Mouse (Mus musculus) heart, adult 2 months (tissue): Measurements from ENCODE around the gene Aph1b. TPM values are rescaled to one million over a fixed set of nuclear protein-coding genes. Genes with fewer than 3 reads are reported as not detected.
"Not testable (repeated sequence)": the region's sequence is repeated elsewhere in the genome, so short reads cannot be mapped to it uniquely, and the experiment has no call there.

Experiments used
- DNase-seq, 2 experiments: peaks; one replicate each; pipeline ENCODE4 v3.0.0; 2021
- H3K27ac ChIP-seq: fragments of 200-600 bp; 2 replicates; pipeline ENCODE4 v1.8.1; 2022
- H3K27me3 ChIP-seq: fragments of 200-500 bp; 2 replicates; pipeline ENCODE4 v1.6.1; 2012; ENCODE audit warnings: mild to moderate bottlenecking, low read length, inconsistent platforms, mixed read lengths; ENCODE audit not compliant: control insufficient read depth, insufficient read depth
- H3K36me3 ChIP-seq: fragments of 200-500 bp; 2 replicates; pipeline ENCODE4 v1.6.1; 2012; ENCODE audit warnings: low read length, inconsistent platforms; ENCODE audit not compliant: control insufficient read depth, insufficient read depth
- H3K4me1 ChIP-seq: fragments of 200-500 bp; 2 replicates; pipeline ENCODE4 v1.6.1; 2011; ENCODE audit warnings: low read length; ENCODE audit not compliant: control insufficient read depth, insufficient read depth
- H3K4me3 ChIP-seq: fragments of 200-600 bp; 2 replicates; pipeline ENCODE4 v1.8.1; 2022
- H3K79me2 ChIP-seq: fragments of 200-500 bp; replicated peaks from 2 replicates; pipeline ENCODE4 v1.6.1; 2012; ENCODE audit warnings: mild to moderate bottlenecking, inconsistent platforms, low read length, moderate library complexity, mixed read lengths; ENCODE audit not compliant: control insufficient read depth, insufficient read depth
- H3K9ac ChIP-seq: fragments of 200-500 bp; 2 replicates; pipeline ENCODE4 v1.6.1; 2012; ENCODE audit warnings: low read depth, mild to moderate bottlenecking, control low read depth, inconsistent platforms, low read length, mixed read lengths
- CTCF ChIP-seq: fragments of 200-600 bp; IDR thresholded peaks from 2 replicates; pipeline ENCODE4 v1.8.1; 2022; ENCODE audit warnings: antibody characterized with exemption, mild to moderate bottlenecking, moderate library complexity
- EP300 ChIP-seq: fragments of 200-500 bp; IDR thresholded peaks from 2 replicates; pipeline ENCODE4 v1.6.1; 2011; ENCODE audit warnings: low read depth, low read length, control low read depth; ENCODE audit not compliant: insufficient read depth
- POLR2A ChIP-seq: fragments of 200-500 bp; IDR thresholded peaks from 2 replicates; pipeline ENCODE4 v1.6.1; 2011; ENCODE audit warnings: mild to moderate bottlenecking, low read depth, low read length, control low read depth; ENCODE audit not compliant: insufficient read depth
- WGBS: fragments of 180-500 bp; shearing (Covaris S2); methylation state at CpG from one replicate; pipeline ENCODE4 v1.1.7; 2018; 5-methylcytosine and 5-hydroxymethylcytosine counted together
- intact Hi-C: fragments of 180-260 bp; cut with DNase I; formaldehyde crosslinking; loops from one replicate; pipeline ENCODE4 v1.15.1; 2025
- polyA plus RNA-seq: library from polyadenylated mRNA; depleted of rRNA; stranded (reverse); fragments of >200 nt; gene quantifications from 2 replicates; pipeline ENCODE4 v1.2.3, GENCODE M21; 2012
- total RNA-seq, 2 experiments: library from RNA; stranded (reverse); gene quantifications; 2 replicates each; pipeline ENCODE4 v1.2.3; 2021

Aph1b gene
- total and polyA plus RNA-seq, 3 experiments: 2.3 to 5.2 (median 4.3) TPM

DNA sequence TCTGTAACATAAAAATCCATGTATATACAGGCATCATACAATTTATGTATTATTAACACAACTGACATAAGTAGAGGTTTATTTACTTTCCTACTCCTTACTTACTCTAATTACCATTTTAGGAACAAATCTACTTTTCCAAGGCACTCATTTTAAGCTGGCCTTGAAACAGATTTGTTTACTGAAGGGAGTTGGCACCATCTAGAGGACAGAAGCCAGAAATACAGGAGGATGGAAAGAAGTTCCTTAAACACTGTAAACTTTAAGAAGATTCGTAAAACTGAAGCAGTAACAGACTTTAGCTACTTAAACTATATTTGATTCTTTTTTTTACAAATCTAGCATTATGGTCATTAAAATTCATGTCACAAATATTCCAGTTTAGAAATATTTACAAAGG is 30.7 kb upstream of the Aph1b start:
- no peak overlapping the region for H3K27ac ChIP-seq
- no peak for DNase-seq
- no peaks in the 10 kb centered on the region for H3K27me3 ChIP-seq
- no peaks in the 10 kb centered on the region for H3K4me1 ChIP-seq
- intact Hi-C loops: loop anchor here (5.0 to 10.0 kb wide), 3 partner anchors 119 to 361 kb away; no protein-coding TSS in a partner anchor
- H3K36me3 ChIP-seq: peaks cover 3% of the 10 kb centered on the region
- no peak overlapping the region for H3K9ac ChIP-seq
- no peak overlapping the region for H3K4me3 ChIP-seq
- TF ChIP-seq CTCF (peak; percentile 94), POLR2A (no peak)
- 30% methylated on average over 1 of the region's 1 CpGs for WGBS
- no peaks in the 10 kb centered on the region for H3K79me2 ChIP-seq

DNA sequence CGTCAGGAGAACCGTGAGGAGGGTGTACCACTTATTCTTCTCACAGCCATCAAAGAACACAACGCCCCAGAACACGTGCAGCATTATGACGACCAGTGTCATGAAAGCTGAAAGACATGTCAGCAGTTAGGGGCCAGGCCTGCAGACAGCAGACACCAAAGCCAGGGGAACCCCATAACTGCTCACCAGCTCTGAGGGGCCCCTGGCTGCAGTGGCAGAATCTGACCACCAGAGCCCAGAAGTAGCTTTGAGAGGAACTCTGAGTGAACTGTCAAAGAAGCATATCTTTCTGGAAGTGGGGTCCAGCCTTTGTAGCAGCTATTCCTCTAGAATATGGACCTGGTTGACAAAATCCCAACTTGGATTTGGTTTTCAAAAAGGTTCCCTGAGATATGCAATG is 27.0 kb upstream of the Aph1b start:
- not testable (repeated sequence) for H3K9ac ChIP-seq, H3K36me3 ChIP-seq, DNase-seq, H3K79me2 ChIP-seq, H3K4me1 ChIP-seq, H3K27ac ChIP-seq, H3K4me3 ChIP-seq, H3K27me3 ChIP-seq
- intact Hi-C loops: loop anchor here (10.0 kb wide), 1 partner anchor 357 kb away; no protein-coding TSS in a partner anchor
- WGBS: 73% methylated on average over 2 of the region's 5 CpGs

DNA sequence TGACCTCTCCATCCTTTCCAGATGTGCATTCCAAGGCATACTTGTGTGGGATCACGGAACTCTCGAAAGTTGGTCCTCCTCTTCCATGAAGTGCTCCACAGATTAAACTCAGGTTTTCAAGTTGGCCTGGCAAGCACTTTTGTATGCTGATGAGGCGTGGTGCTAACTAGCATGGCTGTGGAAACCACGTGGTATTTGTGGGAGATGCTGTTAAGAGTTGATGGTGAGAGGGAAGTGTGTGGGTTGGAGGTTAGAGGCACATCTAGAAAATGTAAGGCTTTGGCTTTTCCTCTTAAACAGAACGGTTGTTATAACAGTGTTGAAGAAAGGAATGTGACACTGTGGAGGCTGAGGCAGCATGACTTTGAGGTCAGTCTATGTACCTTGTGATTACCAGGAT is 25.7 kb upstream of the Aph1b start:
- 71% methylated on average over 5 of the region's 5 CpGs for WGBS
- Histone ChIP-seq H3K79me2 (no peaks in the 10 kb centered on the region), H3K36me3 (peaks cover 3% of the 10 kb centered on the region), H3K4me3 (no peak overlapping the region), H3K27me3 (no peaks in the 10 kb centered on the region), H3K27ac (no peak overlapping the region), H3K9ac (no peak overlapping the region), H3K4me1 (no peaks in the 10 kb centered on the region)
- TF ChIP-seq EP300 (no peak), POLR2A (no peak), CTCF (no peak)
- no peak for DNase-seq
- intact Hi-C loops: loop anchor here (10.0 kb wide), 1 partner anchor 356 kb away; no protein-coding TSS in a partner anchor

DNA sequence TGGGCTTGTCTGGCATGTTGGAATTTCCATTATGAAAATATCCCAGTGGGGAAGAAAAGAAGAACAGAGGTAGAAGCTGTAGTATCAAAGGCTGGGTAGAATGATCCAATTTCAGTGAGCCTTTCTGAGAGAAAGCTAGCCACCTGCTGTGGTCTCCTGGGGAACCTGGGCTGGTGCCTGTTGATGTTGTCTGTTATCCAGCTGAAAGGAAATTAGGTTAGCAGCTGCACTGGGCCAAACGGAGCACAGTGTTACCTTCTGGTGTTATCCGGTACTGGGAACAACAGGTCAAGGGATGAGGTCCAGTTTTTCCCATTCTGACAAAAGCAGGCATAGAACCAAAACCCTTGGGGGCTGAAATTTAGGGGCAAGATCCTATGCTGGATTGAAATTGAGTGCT is 18.1 kb upstream of the Aph1b start:
- 41% methylated on average over 2 of the region's 2 CpGs for WGBS
- Histone ChIP-seq H3K27me3 (no peaks in the 10 kb centered on the region), H3K4me3 (no peak overlapping the region), H3K9ac (no peak overlapping the region), H3K4me1 (no peaks in the 10 kb centered on the region; the same call in 1 of the 2 replicates), H3K27ac (no peak overlapping the region), H3K36me3 (no peaks in the 10 kb centered on the region), H3K79me2 (no peaks in the 10 kb centered on the region)
- TF ChIP-seq POLR2A (no peak), CTCF (no peak), EP300 (no peak)
- DNase-seq: no peak
- intact Hi-C loops: no loop called here

DNA sequence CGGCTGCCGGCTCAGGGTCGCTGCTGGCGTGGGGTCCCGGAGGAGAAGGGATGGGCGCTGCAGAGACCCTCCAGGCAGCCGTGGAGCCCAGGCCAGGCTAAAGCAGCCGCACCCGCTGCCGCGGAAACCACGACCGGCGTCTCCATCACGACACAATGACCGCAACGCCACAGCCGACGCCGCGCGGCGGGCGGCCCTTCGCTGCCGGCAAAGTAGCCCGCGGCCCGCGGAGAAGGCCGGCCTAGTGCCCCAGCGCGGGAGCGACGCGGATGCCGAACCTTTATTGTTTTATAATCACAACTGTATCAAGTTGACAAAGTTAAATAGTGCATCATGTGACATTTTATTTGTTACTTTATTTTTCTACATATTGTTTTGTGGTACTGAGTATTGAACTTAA is 10.7 kb upstream of the Aph1b start:
- H3K79me2 ChIP-seq, H3K9ac ChIP-seq, H3K27me3 ChIP-seq, H3K27ac ChIP-seq, H3K36me3 ChIP-seq, intact Hi-C loops, H3K4me3 ChIP-seq, H3K4me1 ChIP-seq: not testable (repeated sequence)
- 18% methylated on average over 32 of the region's 37 CpGs for WGBS
- peak in 1 of 2 experiments; percentile 29 for DNase-seq

DNA sequence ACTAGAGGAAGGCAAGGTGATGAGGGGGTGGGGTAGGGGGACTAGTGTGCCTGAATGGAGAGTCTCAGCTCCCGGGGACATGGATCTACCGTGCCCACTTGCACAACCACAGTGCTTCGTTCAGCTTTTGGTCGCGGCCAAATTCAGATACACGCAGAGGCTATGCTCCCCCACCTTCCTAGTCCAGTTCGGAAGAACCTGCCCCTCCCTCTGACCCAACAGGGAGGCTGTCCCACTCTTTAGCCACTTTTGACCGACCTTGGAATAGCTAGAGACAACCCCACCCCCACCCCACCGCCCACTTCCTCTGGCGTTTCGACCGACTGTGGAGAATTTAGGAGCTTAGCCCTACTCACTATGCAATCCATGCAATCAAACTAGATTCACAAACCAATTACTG is 6.7 kb upstream of the Aph1b start:
- H3K9ac ChIP-seq: no peak overlapping the region
- no peak overlapping the region for H3K4me3 ChIP-seq

DNA sequence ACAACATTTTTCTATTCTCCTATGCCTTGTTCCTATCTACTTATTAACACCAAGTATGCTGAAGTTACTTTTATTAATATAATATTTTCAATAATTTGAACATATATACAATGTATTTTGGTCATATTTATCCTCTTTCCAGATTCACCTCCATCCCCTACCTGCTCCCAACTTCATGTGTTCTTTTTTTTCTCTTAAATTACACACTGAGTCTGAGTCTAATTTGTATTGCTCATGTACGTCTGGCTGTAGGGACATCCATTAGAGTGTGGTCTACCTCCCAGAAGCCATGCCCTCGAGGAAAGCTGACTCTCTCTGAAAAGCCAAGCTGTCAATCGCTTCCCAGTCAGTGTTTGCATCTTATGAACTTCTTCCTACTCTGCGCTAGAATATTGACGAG is 1.4 kb upstream of the Aph1b start, which contains the start of gene Gm10647:
Gene Gm10647, plus strand, starts transcription at position 301 of the 400 bp plus-strand sequence.
- intact Hi-C loops: no loop called here
- Histone ChIP-seq H3K27ac (peak within 1 kb of the TSS; percentile 88), H3K27me3 (no peaks in the 10 kb centered on the region), H3K9ac (0 out of 2 replicates have a peak within 1 kb of the TSS, but pooled peaks have one; percentile 39), H3K79me2 (no peaks in the 10 kb centered on the region), H3K4me1 (no peaks in the 10 kb centered on the region; the same call in 1 of the 2 replicates), H3K36me3 (no peaks in the 10 kb centered on the region), H3K4me3 (peak within 1 kb of the TSS; percentile 75)
- no peak for DNase-seq
- 89% methylated on average over 5 of the region's 5 CpGs for WGBS
- no peak for TF ChIP-seq POLR2A
- no peak for TF ChIP-seq CTCF
- TF ChIP-seq EP300: no peak

More for the DNA sequence above, 6.7 kb upstream of the Aph1b start:
- Histone ChIP-seq H3K36me3 (no peaks in the 10 kb centered on the region), H3K27ac (no peak overlapping the region), H3K79me2 (no peaks in the 10 kb centered on the region), H3K27me3 (no peaks in the 10 kb centered on the region), H3K4me1 (no peaks in the 10 kb centered on the region)
- intact Hi-C loops: no loop called here
- no peak for DNase-seq
- 39% methylated on average over 12 of the region's 12 CpGs for WGBS
- TF ChIP-seq EP300: no peak
- no peak for TF ChIP-seq POLR2A
- no peak for TF ChIP-seq CTCF
